Mouse (Mus musculus): ENCODE data around the gene Ndfip2.

- no peak for TF ChIP-seq CTCF (IDR thresholded peaks at IDR 0.05; ENCODE audit: low read depth)
- no peak for TF ChIP-seq EP300 (IDR thresholded peaks at IDR 0.05; ENCODE audit: low read depth)
Observed at GRCm38 (mm10) chr14:105253304-105253703, 5.1 kb upstream of the Ndfip2 start.

Data from heart, postnatal 0 days (tissue).